Mouse (Mus musculus) monocyte, adult 2 months (primary cell): ENCODE results near the gene Strip2.

Experiments
- DNase-seq, 2 experiments: peaks; one replicate each; pipeline ENCODE4 v3.0.0; 2022; ENCODE audit warnings: low spot score in 2 of 2, low read depth in 1 of 2

Strip2 gene

GRCm38 (mm10) chr6:30002628-30003027 lies 85.8 kb downstream of the Strip2 start:
- DNase-seq: no peak

- no peak for DNase-seq
Observed at GRCm38 (mm10) chr6:30005851-30006250, 89.0 kb downstream of the Strip2 start.

GRCm38 (mm10) chr6:30009204-30009603 lies 92.4 kb downstream of the Strip2 start:
- DNase-seq: no peak
